In genomic region chr11:59671049-59671693, GRCm38 (mm10) we compare ENCODE assay signal across 13 mouse cellular contexts. TPM values are rescaled to one million over a fixed set of nuclear protein-coding genes. Genes with fewer than 3 reads are reported as not detected.
DNase-seq lines count a peak whose midpoint lies in the region; ATAC-seq and TF ChIP-seq lines count a peak whose summit lies in the region.
"Had no signal": no experiment of that assay in that cellular context is flagged by ENCODE, and none has a peak within 500 bp of the region (broad histone marks: within the 10 kb centered on the region; RNA-seq: fewer than 3 reads in every experiment).

No protein-coding gene starts in this region.

- H3K4me2 ChIP-seq in heart, embryonic 16.5 days (ENCODE audit: low read depth, low read length): no peak overlapping the region
- H3K4me2 ChIP-seq: midbrain, embryonic 11.5 days; neural tube, embryonic 13.5 days had no signal

- TF ChIP-seq CTCF in thymus, adult 2 months (IDR thresholded peaks at IDR 0.05; ENCODE audit: borderline replicate concordance, control insufficient read depth, extremely low read depth, insufficient read depth, low read length, poor library complexity): no peak

- H3K27ac ChIP-seq in heart, embryonic 16.5 days (ENCODE audit: low read length): 0 out of 2 replicates have a peak overlapping the region, but pooled peaks have one; percentile 7
- peak overlapping the region; percentile 7; the same call in 1 of the 2 replicates for H3K27ac ChIP-seq in thymus, adult 2 months (ENCODE audit: control insufficient read depth, insufficient read depth, low read length)
- no peak overlapping the region for H3K27ac ChIP-seq in hindbrain, embryonic 10.5 days
- H3K27ac ChIP-seq: neural tube, embryonic 13.5 days had no signal

- H3K9me3 ChIP-seq in heart, embryonic 16.5 days (replicated peaks; ENCODE audit: control insufficient read depth, low read length): no peaks in the 10 kb centered on the region
- H3K9me3 ChIP-seq in hindbrain, embryonic 10.5 days: no peaks in the 10 kb centered on the region
- H3K9me3 ChIP-seq: neural tube, embryonic 13.5 days had no signal

- no peak overlapping the region for H3K9ac ChIP-seq in heart, embryonic 16.5 days (ENCODE audit: low read length)
- H3K9ac ChIP-seq: neural tube, embryonic 13.5 days had no signal

- intact Hi-C loops in left cerebral cortex, postnatal 10 days (cut with DNase I): no loop called here

- no peaks in the 10 kb centered on the region for H3K36me3 ChIP-seq in heart, embryonic 16.5 days (ENCODE audit: control insufficient read depth, insufficient read depth)
- H3K36me3 ChIP-seq in thymus, adult 2 months (ENCODE audit: control insufficient read depth, insufficient read depth, low read length): no peaks in the 10 kb centered on the region
- H3K36me3 ChIP-seq in hindbrain, embryonic 10.5 days: peaks cover 2% of the 10 kb centered on the region; the same call in 1 of the 2 replicates
- H3K36me3 ChIP-seq: neural tube, embryonic 13.5 days had no signal

- H3K4me1 ChIP-seq in heart, embryonic 16.5 days (ENCODE audit: control insufficient read depth, insufficient read depth, low read length): peaks cover 42% of the 10 kb centered on the region
- peaks cover 28% of the 10 kb centered on the region for H3K4me1 ChIP-seq in thymus, adult 2 months (replicated peaks; ENCODE audit: control insufficient read depth, insufficient read depth, low read length)
- peaks cover 18% of the 10 kb centered on the region; the same call in 1 of the 2 replicates for H3K4me1 ChIP-seq in hindbrain, embryonic 10.5 days (replicated peaks)

- DNase-seq in heart, postnatal 4 days: no peak
- no peak for DNase-seq in thymus, adult 2 months
- DNase-seq in thymus, postnatal 0 days (ENCODE audit: low spot score): no peak
- DNase-seq in hindbrain, embryonic 10.5 days (ENCODE audit: low spot score): no peak
- no peak for DNase-seq in right cerebral cortex, adult 18-20 months
- no peak for DNase-seq in left cerebral cortex, postnatal 10 days (ENCODE audit: extremely low spot score in 1 of 2, low spot score in 2 of 2)
- DNase-seq: cerebellum, postnatal 36 days; right cerebral cortex, postnatal 4 days had no signal

- ATAC-seq in heart, embryonic 16.5 days (replicated peaks; ENCODE audit: extremely low read depth, insufficient read depth, low FRiP score): no peak
- ATAC-seq in erythroblast, adult 5-6 weeks (replicated peaks; ENCODE audit: low FRiP score, poor library complexity, severe bottlenecking): 0 out of 2 replicates have a peak, but pooled peaks have one; percentile 21

- H3K4me3 ChIP-seq in heart, embryonic 16.5 days (ENCODE audit: low read length): no peak overlapping the region
- no peak overlapping the region for H3K4me3 ChIP-seq in thymus, adult 2 months (ENCODE audit: control insufficient read depth, insufficient read depth, low read length)
- no peak overlapping the region for H3K4me3 ChIP-seq in hindbrain, embryonic 10.5 days
- H3K4me3 ChIP-seq: erythroblast, embryonic 14.5 days; neural tube, embryonic 13.5 days had no signal

- TF ChIP-seq POLR2A in thymus, adult 2 months (IDR thresholded peaks at IDR 0.05; ENCODE audit: control insufficient read depth, extremely low read depth, insufficient read depth, low read length, poor library complexity): no peak

- 61% methylated on average over 4 of the region's 4 CpGs for WGBS in heart, embryonic 16.5 days
- WGBS in thymus, adult 2 months: 46% methylated on average over 4 of the region's 4 CpGs
- WGBS in hindbrain, embryonic 10.5 days: 85% methylated on average over 4 of the region's 4 CpGs

- H3K27me3 ChIP-seq in heart, embryonic 16.5 days (ENCODE audit: control insufficient read depth, insufficient read depth, low read length): no peaks in the 10 kb centered on the region
- no peaks in the 10 kb centered on the region for H3K27me3 ChIP-seq in thymus, adult 2 months (ENCODE audit: control insufficient read depth, insufficient read depth, low read length)
- H3K27me3 ChIP-seq in hindbrain, embryonic 10.5 days (ENCODE audit: insufficient read depth, poor library complexity, severe bottlenecking): no peaks in the 10 kb centered on the region
- H3K27me3 ChIP-seq: neural tube, embryonic 13.5 days had no signal

RNA-seq across cellular contexts. Expression of gene Mprip, which starts 10.1 kb away (rescaled TPM):
- polyA plus RNA-seq in heart, embryonic 16.5 days (2015; fragmentation: Nextera tagmentation; extraction: Ambion mirVana): 26.6 and 34.2 TPM in 2 replicates
- 100 to 1,000 TPM; 220 to 241 TPM for total RNA-seq in heart, postnatal 4 days (2021)
- 172 and 221 TPM in 2 replicates for polyA plus RNA-seq in thymus, adult 2 months (2012; rRNA removed)
- polyA plus RNA-seq in thymus, postnatal 0 days (2015; fragmentation: Nextera tagmentation; extraction: Ambion mirVana): 46.7 and 55.6 TPM in 2 replicates
- total RNA-seq in erythroblast, adult 5-6 weeks (2015; ENCODE audit: low replicate concordance): 5.6 and 20.9 TPM in 2 replicates
- total RNA-seq in erythroblast, adult 5-6 weeks (2017; ENCODE audit: low replicate concordance): 10.6 and 21.7 TPM in 2 replicates
- 28.6 and 32.2 TPM in 2 replicates for polyA plus RNA-seq in hindbrain, embryonic 10.5 days (2016; fragmentation: Nextera tagmentation; extraction: Ambion mirVana)
- 100 to 1,000 TPM; 239 to 247 TPM for total RNA-seq in left cerebral cortex, postnatal 10 days (2021)
